In the genomic region with DNA sequence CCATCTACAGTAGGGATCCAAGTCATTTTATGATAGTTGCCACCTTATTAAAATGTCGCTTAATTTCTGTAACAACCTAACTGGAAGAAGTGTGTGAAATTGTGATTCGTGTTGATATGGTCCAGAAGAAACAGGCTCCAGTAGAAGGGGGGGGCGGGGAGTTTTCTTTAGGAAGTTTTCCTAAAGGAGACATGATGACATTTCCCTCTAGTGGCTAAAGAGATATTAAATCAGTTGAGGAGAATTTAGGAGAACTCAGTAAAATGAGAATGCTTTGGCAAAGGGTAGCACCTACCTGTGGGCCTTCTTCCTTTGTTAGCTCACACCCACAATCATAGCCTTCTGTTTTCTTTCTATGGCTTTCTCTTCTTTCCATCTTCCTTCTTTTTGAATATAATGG, we compare ENCODE assay signal across 16 mouse cellular contexts.
DNase-seq lines count a peak whose midpoint lies in the region; ATAC-seq and TF ChIP-seq lines count a peak whose summit lies in the region.
"Had no signal": no experiment of that assay in that cellular context is flagged by ENCODE, and none has a peak within 500 bp of the region (broad histone marks: within the 10 kb centered on the region; RNA-seq: fewer than 3 reads in every experiment).

No protein-coding gene starts in this region.

- no peaks in the 10 kb centered on the region for H3K27me3 ChIP-seq in heart, postnatal 0 days (ENCODE audit: control insufficient read depth, insufficient read depth, low read length)
- H3K27me3 ChIP-seq: forebrain, embryonic 12.5 days; hindbrain, embryonic 12.5 days; limb, embryonic 12.5 days; liver, embryonic 13.5 days had no signal

- TF ChIP-seq EP300 in heart, postnatal 0 days (IDR thresholded peaks at IDR 0.05; ENCODE audit: low read depth), result no peak

- no peak for DNase-seq in heart, postnatal 0 days (ENCODE audit: low spot score)
- no peak for DNase-seq in heart, postnatal 10 days
- DNase-seq in left cerebral cortex, adult 2 months (ENCODE audit: extremely low spot score in 1 of 2, low spot score in 2 of 2), result no peak
- no peak for DNase-seq in left cerebral cortex, adult 11 months (ENCODE audit: low spot score)
- peak; percentile 76 for DNase-seq in 3T3-L1 (ENCODE audit: low read depth, low spot score)
- DNase-seq in Muller cell, postnatal 12 days (ENCODE audit: inconsistent ontology term), result peak; percentile 24
- DNase-seq in testis, postnatal 10 days (ENCODE audit: low spot score), result no peak
- DNase-seq: cerebellum, adult 2 months; gastrocnemius, postnatal 25 days; layer of hippocampus, adult 9-11 months; liver, embryonic 13.5 days; lung, postnatal 36 days had no signal

- no peak overlapping the region for H3K9ac ChIP-seq in heart, postnatal 0 days (replicated peaks; ENCODE audit: low read depth, low read length)
- H3K9ac ChIP-seq: forebrain, embryonic 12.5 days; hindbrain, embryonic 12.5 days; limb, embryonic 12.5 days; liver, embryonic 13.5 days had no signal

- intact Hi-C loops in heart, postnatal 10 days (cut with DNase I), result loop anchor here (2.0 to 5.0 kb wide), 3 partner anchors 80 to 201 kb away; no protein-coding TSS in a partner anchor
- intact Hi-C loops in left cerebral cortex, adult 2 months (cut with DNase I), result loop anchor here (2.0 kb wide), 1 partner anchor 201 kb away; no protein-coding TSS in a partner anchor

- H3K4me2 ChIP-seq in heart, postnatal 0 days (ENCODE audit: low read depth, low read length), result no peak overlapping the region
- H3K4me2 ChIP-seq: forebrain, embryonic 12.5 days; hindbrain, embryonic 12.5 days; limb, embryonic 12.5 days; liver, embryonic 13.5 days had no signal

- peak; percentile 12; the same call in 1 of the 2 replicates for TF ChIP-seq CTCF in heart, postnatal 0 days (IDR thresholded peaks at IDR 0.05; ENCODE audit: low read depth)
- peak; percentile 34 for TF ChIP-seq CTCF in left cerebral cortex, adult 2 months (IDR thresholded peaks at IDR 0.05)

- no peak overlapping the region for H3K27ac ChIP-seq in heart, postnatal 0 days (ENCODE audit: low read depth)
- no peak overlapping the region for H3K27ac ChIP-seq in left cerebral cortex, adult 2 months
- H3K27ac ChIP-seq: forebrain, embryonic 12.5 days; hindbrain, embryonic 12.5 days; limb, embryonic 12.5 days; liver, embryonic 13.5 days had no signal

- no peaks in the 10 kb centered on the region for H3K4me1 ChIP-seq in heart, postnatal 0 days (ENCODE audit: control insufficient read depth, insufficient read depth)
- H3K4me1 ChIP-seq: forebrain, embryonic 12.5 days; hindbrain, embryonic 12.5 days; limb, embryonic 12.5 days; liver, embryonic 13.5 days had no signal

- WGBS in heart, postnatal 0 days, result 67% methylated on average over 3 of the region's 3 CpGs

- no peak for ATAC-seq in heart, postnatal 0 days (ENCODE audit: insufficient read depth, low read depth)
- ATAC-seq: midbrain, embryonic 16.5 days had no signal

- no peaks in the 10 kb centered on the region for H3K36me3 ChIP-seq in heart, postnatal 0 days (replicated peaks; ENCODE audit: control insufficient read depth, insufficient read depth, low read length)
- H3K36me3 ChIP-seq: forebrain, embryonic 12.5 days; hindbrain, embryonic 12.5 days; limb, embryonic 12.5 days; liver, embryonic 13.5 days had no signal

- no peaks in the 10 kb centered on the region for H3K9me3 ChIP-seq in heart, postnatal 0 days (replicated peaks; ENCODE audit: control insufficient read depth, low read length)
- H3K9me3 ChIP-seq: forebrain, embryonic 12.5 days; hindbrain, embryonic 12.5 days; limb, embryonic 12.5 days; liver, embryonic 13.5 days had no signal

- no peak overlapping the region for H3K4me3 ChIP-seq in heart, postnatal 0 days (ENCODE audit: low read depth, low read length)
- no peak overlapping the region for H3K4me3 ChIP-seq in left cerebral cortex, adult 2 months
- H3K4me3 ChIP-seq: forebrain, embryonic 12.5 days; hindbrain, embryonic 12.5 days; limb, embryonic 12.5 days; liver, embryonic 13.5 days had no signal

Comparison
In these comparisons a context has a peak if more than half of its experiments do, and no peak if none do; other contexts are left out.
1. DNase-seq: peak in 3T3-L1 (single experiment) and Muller cell, postnatal 12 days (single experiment); none in heart, postnatal 0 days (single experiment), heart, postnatal 10 days (0 of 2), left cerebral cortex, adult 2 months (0 of 2), left cerebral cortex, adult 11 months (single experiment) and testis, postnatal 10 days (single experiment).